Mouse (Mus musculus): ENCODE data around the gene Fgf18.

Gene Fgf18

GRCm38 (mm10) chr11:33119116-33119515 is 28.1 kb downstream of the Fgf18 start:
- DNase-seq (ENCODE audit: extremely low read depth, low read depth) = no peak

GRCm38 (mm10) chr11:33118480-33118879 is 28.7 kb downstream of the Fgf18 start:
- no peak for DNase-seq (ENCODE audit: extremely low read depth, low read depth)

DNA sequence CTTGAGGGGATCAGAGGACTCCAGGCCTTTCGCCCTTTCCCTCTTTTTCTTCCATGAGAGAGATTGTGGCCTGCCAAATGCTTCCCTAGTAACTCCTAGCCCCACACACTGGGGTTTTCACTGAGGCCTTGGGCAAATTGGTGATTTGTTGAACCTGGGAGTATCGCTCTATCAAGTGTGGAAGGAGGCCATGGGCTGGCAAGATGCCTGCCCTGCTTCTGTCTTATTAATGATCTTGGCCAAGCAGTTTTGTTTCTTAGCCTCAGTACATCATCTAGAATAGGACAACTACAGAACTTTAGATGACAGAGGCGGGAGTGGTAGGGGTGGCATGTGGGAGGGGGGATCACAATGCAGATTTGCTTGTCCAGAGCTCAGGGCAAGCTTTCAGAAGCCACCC is 31.4 kb downstream of the Fgf18 start:
- DNase-seq (ENCODE audit: extremely low read depth, low read depth) = no peak

DNA sequence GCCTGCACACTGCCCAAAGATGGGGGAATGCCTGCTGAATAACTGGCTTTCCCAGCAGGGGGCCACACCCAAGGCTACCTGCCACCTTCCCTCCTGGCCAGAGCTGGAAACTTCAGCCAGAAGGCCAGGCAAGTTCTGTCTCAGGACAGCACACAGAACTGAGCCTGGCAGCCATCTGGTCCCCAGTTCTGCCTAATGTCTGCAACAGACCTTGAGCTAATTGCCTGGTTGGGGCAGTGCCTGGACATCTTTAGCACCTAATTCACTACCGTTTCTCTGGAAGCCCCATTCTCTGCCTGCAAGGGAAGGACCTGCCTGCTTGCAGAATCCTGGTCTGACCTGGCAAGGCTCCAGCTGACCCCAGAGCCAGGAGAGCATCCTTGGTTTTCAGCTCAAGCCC is 34.8 kb downstream of the Fgf18 start:
- no peak for DNase-seq (ENCODE audit: extremely low read depth, low read depth)

DNA sequence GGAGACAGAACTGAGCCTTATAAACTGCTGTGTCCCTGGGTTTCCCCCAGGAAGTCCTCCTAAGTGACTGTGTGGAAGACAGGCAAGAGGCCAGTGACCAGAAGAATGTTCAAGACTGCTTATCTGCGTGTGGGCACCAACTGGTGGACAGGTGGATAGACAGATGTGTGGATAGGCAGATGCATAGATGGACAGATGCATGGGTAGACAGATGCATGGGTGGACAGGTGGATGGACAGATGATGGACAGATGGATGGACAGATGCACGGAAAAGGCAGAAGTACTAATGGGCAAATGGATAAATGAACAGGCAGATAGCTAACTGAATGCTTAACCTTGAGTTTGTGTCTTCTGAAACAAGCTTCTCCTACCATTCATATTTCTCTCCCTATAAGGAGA is 37.1 kb downstream of the Fgf18 start:
- no peak for DNase-seq (ENCODE audit: extremely low read depth, low read depth)

GRCm38 (mm10) chr11:33107540-33107939 is 39.7 kb downstream of the Fgf18 start:
- no peak for DNase-seq (ENCODE audit: extremely low read depth, low read depth)

DNA sequence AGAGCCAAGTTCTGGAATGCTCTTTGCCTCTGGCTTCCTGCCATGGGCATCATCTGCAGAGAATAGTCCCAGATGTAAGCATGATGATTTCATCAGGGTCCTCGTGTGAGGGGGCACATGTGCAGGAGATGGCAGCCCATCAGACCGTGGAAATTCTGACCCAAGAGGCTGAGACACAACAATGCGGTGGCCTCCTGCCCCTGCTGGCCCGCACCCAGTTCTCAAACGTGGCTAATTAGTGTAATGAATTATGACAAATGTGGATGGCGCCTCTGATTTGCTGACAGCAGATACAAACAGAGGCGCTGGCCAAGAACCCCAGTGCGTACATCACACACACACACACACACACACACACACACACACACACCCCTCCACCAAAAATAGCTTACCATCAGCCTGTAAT is 42.3 kb downstream of the Fgf18 start:
- no peak for DNase-seq (ENCODE audit: extremely low read depth, low read depth)

- DNase-seq (ENCODE audit: extremely low read depth, low read depth) = no peak
Observed at GRCm38 (mm10) chr11:33103291-33103943, 43.8 kb downstream of the Fgf18 start.

DNA sequence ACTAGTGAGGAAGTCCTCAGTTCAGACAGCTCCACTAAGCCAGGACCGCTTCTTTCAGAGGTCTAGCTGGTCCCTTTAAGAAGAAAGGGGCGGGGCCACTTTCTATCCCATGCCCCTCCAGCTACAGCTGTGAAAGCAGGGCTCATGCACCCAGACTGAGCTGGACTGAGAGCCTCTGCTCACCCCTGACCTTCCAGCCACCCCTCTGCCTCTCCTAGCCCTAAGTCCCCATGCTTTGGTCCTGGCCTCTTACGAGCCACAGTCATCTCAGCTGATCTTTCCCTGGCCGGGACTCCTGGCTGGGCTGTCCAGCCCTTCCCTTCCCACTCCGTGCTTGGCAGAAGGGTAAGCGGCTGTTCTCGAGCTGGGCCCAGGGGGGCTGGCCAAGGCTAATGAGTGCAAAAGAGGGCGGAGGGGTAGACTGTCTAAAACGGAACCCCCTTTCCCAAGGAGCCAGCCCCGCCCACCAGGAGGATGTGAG is 47.1 kb downstream of the Fgf18 start:
- DNase-seq (ENCODE audit: extremely low read depth, low read depth) = no peak

- DNase-seq (ENCODE audit: extremely low read depth, low read depth) = no peak
Observed at GRCm38 (mm10) chr11:33099425-33099824, 47.8 kb downstream of the Fgf18 start.

DNA sequence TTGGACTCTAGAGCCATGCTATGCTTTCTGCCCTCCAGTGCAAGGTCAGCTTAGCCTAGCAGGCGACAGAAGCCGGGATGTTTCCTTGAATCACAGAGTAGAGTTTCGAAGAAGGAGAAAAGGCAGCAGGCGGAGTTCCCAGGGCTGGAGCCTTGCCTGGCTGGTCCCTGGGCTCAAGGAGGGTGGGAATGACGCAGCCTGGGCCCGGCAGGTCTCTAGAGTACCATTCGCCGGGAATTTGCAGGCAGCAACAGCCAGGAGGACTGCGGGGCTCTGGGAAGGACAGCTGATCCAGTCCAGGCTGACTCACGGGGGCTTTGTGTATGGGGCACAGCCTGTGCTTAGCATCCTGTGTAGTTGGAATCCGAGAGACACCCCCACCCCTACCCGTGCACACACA is 48.8 kb downstream of the Fgf18 start:
- no peak for DNase-seq (ENCODE audit: extremely low read depth, low read depth)

GRCm38 (mm10) chr11:33097855-33098254 is 49.3 kb downstream of the Fgf18 start:
- DNase-seq (ENCODE audit: extremely low read depth, low read depth) = no peak

GRCm38 (mm10) chr11:33089856-33090255 is 57.3 kb downstream of the Fgf18 start:
- DNase-seq (ENCODE audit: extremely low read depth, low read depth) = no peak

DNA sequence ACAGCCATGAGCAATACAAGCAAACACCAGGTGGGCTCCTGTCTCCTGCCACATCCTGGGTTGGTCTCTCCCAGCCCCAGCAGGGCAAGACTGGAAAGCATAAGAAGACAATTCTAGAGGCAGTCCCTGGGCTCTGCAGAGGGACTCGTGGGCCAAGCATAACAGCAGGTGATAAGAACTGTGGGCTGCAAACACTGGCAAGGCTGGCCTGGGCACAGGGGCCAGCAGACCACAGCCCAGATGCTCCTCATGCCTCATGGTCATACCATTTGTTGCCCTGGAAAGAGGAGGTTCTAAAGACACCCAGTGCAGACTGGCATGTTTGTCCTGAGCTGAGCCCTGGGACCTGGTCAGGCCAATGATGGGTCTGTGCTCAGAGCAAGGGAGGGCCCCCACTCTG is 59.0 kb downstream of the Fgf18 start:
- no peak for DNase-seq (ENCODE audit: extremely low read depth, low read depth)

DNA sequence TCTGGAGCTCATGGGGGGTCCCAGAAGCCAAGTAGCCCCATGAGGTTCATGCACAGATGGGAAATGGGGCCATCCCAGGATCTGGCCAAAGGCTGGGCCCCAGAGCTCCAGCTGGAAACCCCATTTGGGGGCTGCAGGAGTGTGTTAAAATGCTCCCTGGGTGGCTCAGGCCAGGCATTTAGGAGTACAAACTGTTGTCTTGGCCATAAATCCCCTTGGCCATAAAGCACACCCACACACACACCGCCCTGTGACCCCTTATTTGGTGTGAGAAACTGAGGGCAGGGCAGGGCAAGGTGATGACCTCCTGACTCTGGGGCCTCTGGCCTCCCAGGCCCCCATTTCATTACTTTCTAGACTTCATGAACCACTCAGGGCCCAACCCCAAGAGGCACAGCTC is 61.2 kb downstream of the Fgf18 start:
- DNase-seq (ENCODE audit: extremely low read depth, low read depth) = no peak

GRCm38 (mm10) chr11:33085514-33085913 is 61.7 kb downstream of the Fgf18 start:
- DNase-seq (ENCODE audit: extremely low read depth, low read depth) = no peak

DNA sequence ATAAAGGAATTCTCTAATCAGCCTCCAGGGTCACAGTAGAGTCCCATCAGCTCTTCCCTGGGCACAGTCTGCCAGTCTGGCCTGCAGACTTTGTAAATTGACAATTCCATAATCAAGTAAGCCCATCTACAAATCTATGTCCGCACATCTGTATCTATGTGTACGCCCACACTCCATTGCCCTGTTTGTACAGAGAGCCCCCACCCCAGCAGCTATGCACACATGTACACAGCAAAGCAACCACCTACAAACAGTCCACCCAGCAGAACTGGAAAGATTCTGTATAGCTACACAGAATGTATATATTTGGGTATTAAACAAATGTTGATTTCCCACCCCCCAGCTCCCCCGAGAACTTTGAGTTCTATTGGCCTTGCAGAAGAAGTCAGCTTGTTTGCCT is 62.1 kb downstream of the Fgf18 start:
- DNase-seq (ENCODE audit: extremely low read depth, low read depth) = no peak

GRCm38 (mm10) chr11:33084041-33084440 is 63.2 kb downstream of the Fgf18 start:
- DNase-seq (ENCODE audit: extremely low read depth, low read depth) = no peak

DNA sequence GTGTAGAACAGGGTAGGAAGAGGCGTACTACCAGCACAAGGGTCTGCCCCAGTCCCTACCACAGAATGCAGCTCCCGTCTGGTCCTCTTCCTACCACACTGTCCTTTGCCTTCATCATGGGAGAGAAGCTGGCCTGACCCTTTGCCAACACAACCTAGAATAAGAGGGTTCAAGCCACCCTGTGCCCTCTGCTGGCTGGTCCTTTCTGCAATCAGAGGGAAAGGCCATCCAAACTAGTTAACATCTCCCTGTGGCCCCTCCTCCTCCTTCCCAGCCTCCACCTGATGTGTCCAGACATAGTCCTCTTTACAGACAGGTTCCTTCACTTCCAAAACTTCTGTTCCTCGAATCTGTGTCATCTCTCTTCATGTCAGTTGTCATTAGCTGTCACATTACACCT is 66.0 kb downstream of the Fgf18 start:
- DNase-seq (ENCODE audit: extremely low read depth, low read depth) = no peak

DNA sequence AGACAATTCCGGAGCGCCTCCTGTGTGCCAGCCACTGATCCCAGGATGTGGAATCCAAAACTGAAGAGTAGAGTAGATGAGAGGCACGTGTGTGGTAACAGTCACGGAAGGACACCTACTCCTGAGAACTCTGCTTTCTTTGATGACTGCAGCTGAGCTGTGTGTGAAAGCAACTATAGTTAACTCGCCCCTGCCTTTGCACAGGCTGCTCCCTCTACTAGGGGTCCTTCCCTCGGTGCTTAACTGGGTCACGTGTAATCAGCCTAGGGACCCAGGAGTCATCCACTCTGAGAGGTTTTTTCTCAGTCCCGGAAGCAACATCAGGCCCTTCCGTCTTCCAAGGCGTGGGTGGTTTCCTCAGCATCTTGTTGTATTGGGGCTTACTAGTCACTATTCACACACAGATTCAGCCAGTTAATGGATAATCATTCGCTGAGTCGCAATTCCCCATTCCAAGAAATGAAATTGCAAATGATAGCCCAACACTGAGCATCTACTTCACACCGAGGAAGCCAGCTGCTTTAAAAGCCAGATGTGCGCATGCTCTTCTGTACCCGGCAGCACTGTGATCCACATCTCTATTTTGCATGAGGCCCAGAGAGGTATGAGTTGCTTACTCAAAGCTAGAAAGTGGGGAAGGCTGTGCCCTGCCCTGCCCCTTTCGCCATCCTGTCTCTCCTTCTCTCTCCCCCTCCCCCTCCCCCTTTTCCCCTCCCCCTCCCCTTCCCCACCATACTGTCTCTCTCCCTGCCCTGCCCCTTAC is 67.0 kb downstream of the Fgf18 start:
- DNase-seq (ENCODE audit: extremely low read depth, low read depth) = no peak

DNA sequence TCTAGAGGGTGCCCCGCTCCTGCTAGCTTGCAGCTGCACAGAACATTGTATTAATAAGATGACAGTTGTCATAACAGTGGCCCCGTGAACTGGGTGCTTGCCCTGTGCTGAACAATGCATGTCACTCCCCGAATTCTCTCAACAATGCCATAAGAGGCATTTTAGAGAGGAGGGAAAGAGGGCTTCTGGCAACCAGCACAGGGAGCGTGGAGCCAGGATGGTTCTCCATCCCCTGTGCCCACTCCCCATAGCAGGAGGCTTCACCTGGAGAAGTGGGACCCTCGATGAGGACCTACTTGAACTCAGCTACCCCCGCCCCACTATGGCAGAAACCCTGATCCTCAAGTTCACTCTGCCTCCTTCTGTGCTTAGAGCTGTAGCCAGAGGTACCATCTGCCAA is 67.8 kb downstream of the Fgf18 start:
- no peak for DNase-seq (ENCODE audit: extremely low read depth, low read depth)

DNA sequence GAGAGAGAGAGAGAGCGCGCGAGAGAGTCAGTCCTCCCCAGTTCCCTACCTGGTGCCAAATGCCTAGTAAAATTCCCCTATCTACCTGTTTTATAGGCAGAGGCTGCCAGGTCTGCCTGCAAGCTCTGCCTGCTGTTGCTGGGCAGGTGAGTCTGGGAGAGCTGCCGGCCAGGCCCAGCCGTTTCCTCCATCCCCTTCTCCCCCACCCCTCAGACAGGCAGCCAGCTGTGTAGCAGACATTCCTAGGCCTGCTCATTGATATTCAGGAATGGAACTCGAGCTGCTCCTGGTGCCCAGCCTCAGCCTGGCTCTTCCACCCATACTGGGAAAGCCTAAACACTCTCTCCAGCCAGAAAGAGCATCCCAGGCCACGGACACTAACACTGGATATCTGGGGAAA is 69.2 kb downstream of the Fgf18 start:
- no peak for DNase-seq (ENCODE audit: extremely low read depth, low read depth)

DNA sequence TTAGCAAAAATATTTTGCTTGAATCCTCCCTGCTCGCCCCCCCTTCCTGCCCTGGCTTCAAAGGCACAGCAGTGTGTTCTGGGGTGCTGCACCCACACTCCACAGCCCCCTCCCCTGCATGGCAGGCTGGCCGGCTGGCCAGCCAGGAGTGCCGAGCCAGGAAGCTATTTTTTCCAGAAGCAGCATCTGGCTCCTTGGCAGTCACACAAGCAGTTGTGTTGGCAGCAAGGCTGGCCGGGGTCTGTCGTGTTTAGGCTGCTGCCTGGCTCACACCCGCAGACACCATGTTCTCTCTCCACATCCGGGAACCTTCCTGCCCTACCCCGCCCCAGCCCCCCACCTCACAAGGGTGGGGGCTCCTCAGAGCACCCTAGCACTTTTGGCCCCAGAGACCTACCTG is 71.9 kb downstream of the Fgf18 start:
- no peak for DNase-seq (ENCODE audit: extremely low read depth, low read depth)

Data from MEL-GATA-1-ER (cell line).